ENCODE assay signal across 8 mouse cellular contexts in the genomic region with DNA sequence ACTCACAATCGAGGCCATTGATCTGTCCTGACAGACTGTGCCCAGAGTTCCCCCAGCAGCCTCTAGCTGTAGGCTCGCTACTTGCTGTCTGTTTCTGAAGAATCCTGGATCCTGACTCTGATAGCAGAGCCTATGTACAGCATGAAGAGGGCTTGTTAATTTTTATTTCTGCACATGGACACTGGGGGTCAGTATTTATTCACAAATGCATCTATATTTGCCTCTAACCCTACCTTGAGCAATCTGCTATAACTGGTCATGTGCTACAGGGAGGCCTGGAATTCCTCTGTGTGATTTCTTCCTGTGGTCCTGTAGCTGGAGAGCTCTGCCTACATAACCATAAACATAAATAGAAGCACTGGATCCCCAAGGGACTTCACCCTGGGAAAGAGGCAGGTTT. TPM values are rescaled to one million over a fixed set of nuclear protein-coding genes. Genes with fewer than 3 reads are reported as not detected.
DNase-seq lines count a peak whose midpoint lies in the region; ATAC-seq and TF ChIP-seq lines count a peak whose summit lies in the region.

No protein-coding gene starts in this region.

- peak; percentile 87 for ATAC-seq in kidney, embryonic 15.5 days (replicated peaks; ENCODE audit: low FRiP score)
- ATAC-seq in forebrain, embryonic 16.5 days: peak; percentile 92
- peak; percentile 64 for ATAC-seq in liver, embryonic 13.5 days (ENCODE audit: low read depth)
- no peak for ATAC-seq in monocyte, adult 5-6 weeks (replicated peaks; ENCODE audit: insufficient number of reproducible peaks, low FRiP score, low TSS enrichment, poor library complexity, severe bottlenecking)

- TF ChIP-seq POLR2A in small intestine, adult 2 months (IDR thresholded peaks at IDR 0.05; ENCODE audit: low read depth, low read length): no peak

- TF ChIP-seq CTCF in small intestine, adult 2 months (IDR thresholded peaks at IDR 0.05; ENCODE audit: extremely low read depth, insufficient read length, insufficient replicate concordance, low read depth, low read length): peak; percentile 7; the same call in 1 of the 2 replicates

- H3K4me1 ChIP-seq in kidney, embryonic 15.5 days: peaks cover 8% of the 10 kb centered on the region; the same call in 1 of the 2 replicates
- no peaks in the 10 kb centered on the region for H3K4me1 ChIP-seq in forebrain, embryonic 16.5 days (replicated peaks; ENCODE audit: control insufficient read depth, insufficient read depth, low read length)
- H3K4me1 ChIP-seq in liver, embryonic 13.5 days (replicated peaks): peaks cover 69% of the 10 kb centered on the region
- H3K4me1 ChIP-seq in small intestine, adult 2 months (ENCODE audit: control insufficient read depth, insufficient read depth, insufficient read length, low read length): no peaks in the 10 kb centered on the region

- no peaks in the 10 kb centered on the region for H3K9me3 ChIP-seq in kidney, embryonic 15.5 days (replicated peaks)
- no peaks in the 10 kb centered on the region for H3K9me3 ChIP-seq in forebrain, embryonic 16.5 days (ENCODE audit: control insufficient read depth, low read length)
- no peaks in the 10 kb centered on the region for H3K9me3 ChIP-seq in liver, embryonic 13.5 days (replicated peaks)

- no peak overlapping the region for H3K4me3 ChIP-seq in kidney, embryonic 15.5 days (replicated peaks)
- H3K4me3 ChIP-seq in forebrain, embryonic 16.5 days (replicated peaks; ENCODE audit: low read length): no peak overlapping the region
- H3K4me3 ChIP-seq in liver, embryonic 13.5 days (replicated peaks): no peak overlapping the region
- no peak overlapping the region for H3K4me3 ChIP-seq in small intestine, adult 2 months (ENCODE audit: low read depth, low read length)

- no peak overlapping the region for H3K27ac ChIP-seq in kidney, embryonic 15.5 days
- no peak overlapping the region for H3K27ac ChIP-seq in forebrain, embryonic 16.5 days (ENCODE audit: low read length)
- no peak overlapping the region for H3K27ac ChIP-seq in liver, embryonic 13.5 days
- no peak overlapping the region for H3K27ac ChIP-seq in small intestine, adult 2 months (ENCODE audit: insufficient read depth, low read depth, low read length)

- H3K4me2 ChIP-seq in kidney, embryonic 15.5 days: no peak overlapping the region
- H3K4me2 ChIP-seq in forebrain, embryonic 16.5 days (ENCODE audit: low read length): no peak overlapping the region
- H3K4me2 ChIP-seq in liver, embryonic 13.5 days: no peak overlapping the region

- no peaks in the 10 kb centered on the region for H3K27me3 ChIP-seq in kidney, embryonic 15.5 days
- H3K27me3 ChIP-seq in forebrain, embryonic 16.5 days (replicated peaks; ENCODE audit: control insufficient read depth, insufficient read depth, low read length): no peaks in the 10 kb centered on the region
- H3K27me3 ChIP-seq in liver, embryonic 13.5 days: no peaks in the 10 kb centered on the region
- H3K27me3 ChIP-seq in small intestine, adult 2 months (ENCODE audit: control insufficient read depth, insufficient read depth, low read length): no peaks in the 10 kb centered on the region

- no peak overlapping the region for H3K9ac ChIP-seq in kidney, embryonic 15.5 days
- no peak overlapping the region for H3K9ac ChIP-seq in forebrain, embryonic 16.5 days (replicated peaks; ENCODE audit: low read depth, low read length)
- no peak overlapping the region for H3K9ac ChIP-seq in liver, embryonic 13.5 days

- no peak for DNase-seq in kidney, postnatal 4 days
- peak; percentile 64 for DNase-seq in ZHBTc4 (ENCODE audit: low read depth, low spot score)
- DNase-seq in liver, embryonic 13.5 days: no peak
- DNase-seq in gastrocnemius, postnatal 4 days (ENCODE audit: low spot score in 2 of 2): no peak

- no peaks in the 10 kb centered on the region for H3K36me3 ChIP-seq in kidney, embryonic 15.5 days
- H3K36me3 ChIP-seq in forebrain, embryonic 16.5 days (ENCODE audit: control insufficient read depth, insufficient read depth): no peaks in the 10 kb centered on the region
- peaks cover 3% of the 10 kb centered on the region; the same call in 1 of the 2 replicates for H3K36me3 ChIP-seq in liver, embryonic 13.5 days
- peaks cover 4% of the 10 kb centered on the region for H3K36me3 ChIP-seq in small intestine, adult 2 months (ENCODE audit: control insufficient read depth, insufficient read depth, low read length)

- WGBS in kidney, embryonic 15.5 days: 47% methylated on average over 2 of the region's 2 CpGs
- WGBS in forebrain, embryonic 16.5 days: 48% methylated on average over 2 of the region's 2 CpGs
- WGBS in liver, embryonic 13.5 days (ENCODE audit: insufficient replicate concordance): 21% methylated on average over 2 of the region's 2 CpGs
- 17% methylated on average over 2 of the region's 2 CpGs for WGBS in small intestine, adult 2 months

RNA-seq across cellular contexts. Expression of gene Bpgm, which starts 35.4 kb away (rescaled TPM):
- 43.7 and 45.2 TPM in 2 replicates for polyA plus RNA-seq in kidney, embryonic 15.5 days (2015; fragmentation: Nextera tagmentation; extraction: Ambion mirVana)
- 64.2 and 68.2 TPM in 2 replicates for polyA plus RNA-seq in forebrain, embryonic 16.5 days (2015; fragmentation: Nextera tagmentation; extraction: Ambion mirVana)
- 136 and 141 TPM in 2 replicates for polyA plus RNA-seq in liver, embryonic 13.5 days (2015; fragmentation: Nextera tagmentation; extraction: Ambion mirVana)
- 15.0 and 22.1 TPM in 2 replicates for polyA plus RNA-seq in small intestine, adult 2 months (2012; rRNA removed)
- 32.1 to 201 TPM (median 172 TPM) in 3 replicates for total RNA-seq in monocyte, adult 5-6 weeks (2017)
- total RNA-seq in gastrocnemius, postnatal 4 days (2021): 10 to 100 TPM; 29.3 to 32.8 TPM
